Mouse (Mus musculus) testis, adult 2 months (tissue): ENCODE results near the gene Pld6.

Source experiments
- CTCF ChIP-seq: fragments of 200-500 bp; IDR thresholded peaks from 2 replicates; pipeline ENCODE4 v1.5.1; 2012; ENCODE audit warnings: low read depth, mild to moderate bottlenecking, inconsistent platforms, low read length, moderate library complexity; ENCODE audit not compliant: control insufficient read depth, insufficient read depth, insufficient replicate concordance
- POLR2A ChIP-seq: fragments of 200-500 bp; IDR thresholded peaks from 2 replicates; pipeline ENCODE4 v1.6.1; 2012; ENCODE audit warnings: low read depth, mild to moderate bottlenecking, inconsistent platforms, low read length, moderate library complexity; ENCODE audit not compliant: control insufficient read depth

DNA sequence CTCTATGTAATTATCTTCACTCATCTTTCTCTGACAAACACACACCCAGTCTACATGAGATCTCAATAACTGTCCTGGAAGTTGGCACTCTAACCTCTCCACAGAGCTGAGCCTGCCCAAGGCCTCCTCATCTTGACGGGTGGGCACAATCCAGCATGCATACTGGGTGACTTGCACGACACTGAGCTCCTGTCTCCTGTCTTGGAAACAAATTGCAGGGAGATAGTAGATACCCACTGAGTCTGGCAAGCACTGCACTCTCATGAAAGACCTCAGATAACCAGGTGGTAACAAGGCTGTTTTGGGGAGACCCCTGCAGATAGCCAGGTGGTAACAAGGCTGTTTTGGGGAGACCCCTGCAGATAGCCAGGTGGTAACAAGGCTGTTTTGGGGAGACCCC, 15.2 kb downstream of the Pld6 start:
- TF ChIP-seq CTCF, result no peak
- no peak for TF ChIP-seq POLR2A
